Mouse (Mus musculus): ENCODE measurements at regions not wholly inside any gene's neighbourhood (a gene's known extent, or its start where the extent isn't known, plus 50 kb on each side); places are given as distances from the start of the nearest gene placed in this dataset.

DNA sequence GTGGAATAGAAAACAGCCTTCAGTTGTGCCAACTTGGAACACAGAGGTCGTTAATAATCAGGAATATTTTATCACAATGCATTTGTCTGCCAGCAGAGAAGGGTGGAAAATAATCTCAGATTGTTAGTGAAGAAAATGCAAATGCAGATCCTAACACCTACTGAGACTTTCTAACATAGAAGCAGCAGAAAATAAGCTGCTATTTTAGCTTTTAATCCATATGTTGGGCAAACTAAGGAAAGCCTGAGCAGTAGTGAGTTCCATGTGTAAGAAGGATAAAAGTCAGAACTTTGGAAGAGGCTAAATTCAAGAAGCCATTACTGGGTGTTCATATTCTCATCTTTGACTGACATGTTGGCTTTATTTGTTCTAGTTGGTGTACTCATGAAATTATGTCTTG lies 119.8 kb upstream of the Sphkap start:
- Histone ChIP-seq H3K9me3 (ENCODE audit: control insufficient read depth, low read length) (no peaks in the 10 kb centered on the region), H3K9ac (ENCODE audit: low read depth, low read length, severe bottlenecking) (no peak overlapping the region), H3K4me2 (replicated peaks; ENCODE audit: low read depth, low read length, severe bottlenecking) (no peak overlapping the region), H3K36me3 (ENCODE audit: control insufficient read depth, insufficient read depth, low read length) (no peaks in the 10 kb centered on the region), H3K27ac (replicated peaks; ENCODE audit: low read depth, low read length) (no peak overlapping the region), H3K27me3 (ENCODE audit: control insufficient read depth, insufficient read depth, low read length) (no peaks in the 10 kb centered on the region), H3K4me3 (replicated peaks; ENCODE audit: low read length) (no peak overlapping the region), H3K4me1 (ENCODE audit: control insufficient read depth, insufficient read depth, low read length) (no peaks in the 10 kb centered on the region)
- no peak for TF ChIP-seq POLR2A (IDR thresholded peaks at IDR 0.05; ENCODE audit: borderline replicate concordance, extremely low read depth, insufficient read depth, insufficient read length)
- 64% methylated on average over 1 of the region's 1 CpGs for WGBS
- ATAC-seq (ENCODE audit: low FRiP score, low read depth): no peak
- DNase-seq (ENCODE audit: low spot score): no peak

DNA sequence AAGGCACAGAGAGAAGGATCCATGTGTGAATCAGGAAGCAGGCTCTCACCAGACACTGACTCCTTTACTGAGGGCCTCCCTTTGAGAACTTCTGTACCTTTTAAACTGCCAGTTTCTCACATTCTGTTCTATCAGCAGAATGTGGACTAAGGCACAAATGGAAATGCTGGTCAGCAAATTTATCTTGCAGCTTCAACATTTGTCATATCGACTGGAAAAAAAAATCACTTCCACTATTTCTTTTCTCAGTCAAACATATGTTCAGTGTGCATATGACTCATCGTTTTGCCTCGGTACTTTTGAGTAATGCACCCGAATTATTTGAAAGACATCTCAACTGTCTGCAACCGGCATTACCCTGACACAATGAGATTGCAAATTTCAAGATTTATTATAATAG lies 101.4 kb upstream of the Sphkap start:
- ATAC-seq (ENCODE audit: low FRiP score, low read depth): no peak
- WGBS: 81% methylated on average over 5 of the region's 5 CpGs
- Histone ChIP-seq H3K9ac (ENCODE audit: low read depth, low read length, severe bottlenecking) (no peak overlapping the region), H3K4me3 (replicated peaks; ENCODE audit: low read length) (no peak overlapping the region), H3K9me3 (ENCODE audit: control insufficient read depth, low read length) (no peaks in the 10 kb centered on the region), H3K4me1 (ENCODE audit: control insufficient read depth, insufficient read depth, low read length) (no peaks in the 10 kb centered on the region), H3K27ac (replicated peaks; ENCODE audit: low read depth, low read length) (no peak overlapping the region), H3K27me3 (ENCODE audit: control insufficient read depth, insufficient read depth, low read length) (no peaks in the 10 kb centered on the region), H3K36me3 (ENCODE audit: control insufficient read depth, insufficient read depth, low read length) (no peaks in the 10 kb centered on the region), H3K4me2 (replicated peaks; ENCODE audit: low read depth, low read length, severe bottlenecking) (no peak overlapping the region)
- no peak for TF ChIP-seq POLR2A (IDR thresholded peaks at IDR 0.05; ENCODE audit: borderline replicate concordance, extremely low read depth, insufficient read depth, insufficient read length)
- DNase-seq (ENCODE audit: low spot score): no peak

DNA sequence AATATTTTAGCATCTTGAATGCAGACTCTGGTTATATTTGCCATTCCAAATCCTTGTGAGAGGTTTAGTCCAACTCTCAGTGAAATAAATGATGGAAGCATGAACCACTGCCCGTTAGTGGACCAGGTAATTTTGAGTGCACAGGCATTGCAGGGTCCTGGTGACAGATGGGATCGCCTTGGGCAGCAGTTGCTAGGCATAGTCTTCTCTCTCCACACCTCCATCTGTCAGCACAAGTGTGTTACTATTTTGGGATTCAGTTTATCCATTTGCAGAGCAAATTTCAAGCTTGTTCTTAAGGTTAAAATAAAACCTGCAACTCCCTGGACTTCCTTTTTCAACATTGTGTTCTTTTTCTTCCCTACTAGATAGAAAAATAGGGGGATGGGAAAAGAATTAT lies 97.4 kb upstream of the Sphkap start:
- no peak overlapping the region for H3K27ac ChIP-seq (replicated peaks; ENCODE audit: low read depth, low read length)
- no peak overlapping the region for H3K9ac ChIP-seq (ENCODE audit: low read depth, low read length, severe bottlenecking)
- DNase-seq (ENCODE audit: low spot score) (no peak), ATAC-seq (ENCODE audit: low FRiP score, low read depth) (no peak)
- H3K4me1 ChIP-seq (ENCODE audit: control insufficient read depth, insufficient read depth, low read length): no peaks in the 10 kb centered on the region
- H3K36me3 ChIP-seq (ENCODE audit: control insufficient read depth, insufficient read depth, low read length): no peaks in the 10 kb centered on the region
- H3K27me3 ChIP-seq (ENCODE audit: control insufficient read depth, insufficient read depth, low read length): no peaks in the 10 kb centered on the region
- H3K4me2 ChIP-seq (replicated peaks; ENCODE audit: low read depth, low read length, severe bottlenecking): no peak overlapping the region
- 69% methylated on average over 2 of the region's 2 CpGs for WGBS
- no peak overlapping the region for H3K4me3 ChIP-seq (replicated peaks; ENCODE audit: low read length)
- TF ChIP-seq POLR2A (IDR thresholded peaks at IDR 0.05; ENCODE audit: borderline replicate concordance, extremely low read depth, insufficient read depth, insufficient read length): no peak
- H3K9me3 ChIP-seq (ENCODE audit: control insufficient read depth, low read length): no peaks in the 10 kb centered on the region

DNA sequence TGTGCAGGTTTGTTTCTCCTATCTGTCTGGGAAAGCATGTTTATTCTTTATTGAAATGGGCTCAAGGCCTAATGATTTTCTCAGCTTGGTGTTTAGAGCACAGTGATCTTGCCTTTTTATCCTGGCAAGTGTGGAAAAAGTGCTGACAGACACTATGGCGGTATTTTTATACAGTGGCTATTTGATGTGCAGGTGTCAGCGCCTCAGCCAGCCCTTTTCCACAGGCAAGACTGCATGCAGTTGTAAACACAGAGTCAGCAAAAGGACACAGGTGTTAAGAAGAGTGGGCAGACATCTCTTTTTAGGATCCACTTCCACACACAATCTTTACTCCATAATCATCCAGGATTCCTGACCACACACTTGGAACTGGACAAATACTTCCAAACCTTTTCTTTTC lies 88.9 kb upstream of the Sphkap start:
- no peaks in the 10 kb centered on the region for H3K4me1 ChIP-seq (ENCODE audit: control insufficient read depth, insufficient read depth, low read length)
- no peaks in the 10 kb centered on the region for H3K27me3 ChIP-seq (ENCODE audit: control insufficient read depth, insufficient read depth, low read length)
- TF ChIP-seq POLR2A (IDR thresholded peaks at IDR 0.05; ENCODE audit: borderline replicate concordance, extremely low read depth, insufficient read depth, insufficient read length): no peak
- no peaks in the 10 kb centered on the region for H3K36me3 ChIP-seq (ENCODE audit: control insufficient read depth, insufficient read depth, low read length)
- DNase-seq (ENCODE audit: low spot score) (no peak), ATAC-seq (ENCODE audit: low FRiP score, low read depth) (no peak)
- WGBS: 70% methylated on average over 2 of the region's 2 CpGs
- no peak overlapping the region for H3K9ac ChIP-seq (ENCODE audit: low read depth, low read length, severe bottlenecking)
- no peak overlapping the region for H3K27ac ChIP-seq (replicated peaks; ENCODE audit: low read depth, low read length)
- H3K4me3 ChIP-seq (replicated peaks; ENCODE audit: low read length): no peak overlapping the region
- H3K4me2 ChIP-seq (replicated peaks; ENCODE audit: low read depth, low read length, severe bottlenecking): no peak overlapping the region
- H3K9me3 ChIP-seq (ENCODE audit: control insufficient read depth, low read length): no peaks in the 10 kb centered on the region

DNA sequence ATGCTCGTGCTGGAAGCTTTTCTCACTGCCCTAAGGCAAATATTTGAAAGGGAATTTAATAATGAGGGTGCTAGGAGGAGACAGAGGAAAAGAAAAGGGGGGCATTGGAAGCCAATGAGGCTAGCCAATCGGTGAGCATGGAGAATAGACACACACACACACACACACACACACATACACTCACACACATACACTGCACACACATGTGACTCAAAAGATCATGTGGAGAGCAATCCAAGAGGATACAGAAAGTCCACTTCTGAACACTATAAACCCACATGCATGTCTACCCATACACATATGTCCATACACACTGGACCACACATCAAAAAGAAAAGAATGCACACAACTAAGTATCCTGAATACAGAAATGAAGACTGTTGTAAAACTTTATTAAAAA lies 88.4 kb upstream of the Sphkap start:
- no peak for ATAC-seq (ENCODE audit: low FRiP score, low read depth)
- no peaks in the 10 kb centered on the region for H3K36me3 ChIP-seq (ENCODE audit: control insufficient read depth, insufficient read depth, low read length)
- no peak overlapping the region for H3K4me2 ChIP-seq (replicated peaks; ENCODE audit: low read depth, low read length, severe bottlenecking)
- TF ChIP-seq POLR2A (IDR thresholded peaks at IDR 0.05; ENCODE audit: borderline replicate concordance, extremely low read depth, insufficient read depth, insufficient read length): no peak
- H3K27ac ChIP-seq (replicated peaks; ENCODE audit: low read depth, low read length): no peak overlapping the region
- no peaks in the 10 kb centered on the region for H3K9me3 ChIP-seq (ENCODE audit: control insufficient read depth, low read length)
- 47% methylated on average over 2 of the region's 2 CpGs for WGBS
- no peak for DNase-seq (ENCODE audit: low spot score)
- H3K27me3 ChIP-seq (ENCODE audit: control insufficient read depth, insufficient read depth, low read length): no peaks in the 10 kb centered on the region
- H3K9ac ChIP-seq (ENCODE audit: low read depth, low read length, severe bottlenecking): no peak overlapping the region
- no peak overlapping the region for H3K4me3 ChIP-seq (replicated peaks; ENCODE audit: low read length)
- H3K4me1 ChIP-seq (ENCODE audit: control insufficient read depth, insufficient read depth, low read length): no peaks in the 10 kb centered on the region

DNA sequence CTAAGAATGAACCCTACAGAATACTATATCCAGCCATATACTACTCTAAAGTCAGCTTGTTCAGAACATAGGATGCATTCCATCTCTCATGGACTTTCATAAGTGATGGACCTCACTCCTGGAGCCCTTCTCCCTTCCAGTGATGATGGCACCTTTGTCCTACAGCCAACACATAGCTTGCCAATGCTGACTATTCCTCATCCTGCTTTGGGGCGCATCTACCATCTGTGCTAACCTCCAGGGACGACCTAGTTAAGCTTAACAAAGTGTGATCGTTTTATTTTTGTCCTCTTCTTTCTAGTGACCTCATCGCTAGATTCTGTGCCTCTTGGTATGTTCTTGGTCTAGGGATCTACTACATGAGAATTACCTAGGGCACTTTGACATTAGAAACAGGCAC lies 87.0 kb upstream of the Sphkap start:
- ATAC-seq (ENCODE audit: low FRiP score, low read depth) (no peak), DNase-seq (ENCODE audit: low spot score) (no peak)
- Histone ChIP-seq H3K4me1 (ENCODE audit: control insufficient read depth, insufficient read depth, low read length) (no peaks in the 10 kb centered on the region), H3K36me3 (ENCODE audit: control insufficient read depth, insufficient read depth, low read length) (no peaks in the 10 kb centered on the region), H3K27me3 (ENCODE audit: control insufficient read depth, insufficient read depth, low read length) (no peaks in the 10 kb centered on the region), H3K4me2 (replicated peaks; ENCODE audit: low read depth, low read length, severe bottlenecking) (no peak overlapping the region), H3K9me3 (ENCODE audit: control insufficient read depth, low read length) (no peaks in the 10 kb centered on the region), H3K4me3 (replicated peaks; ENCODE audit: low read length) (no peak overlapping the region), H3K9ac (ENCODE audit: low read depth, low read length, severe bottlenecking) (no peak overlapping the region), H3K27ac (replicated peaks; ENCODE audit: low read depth, low read length) (no peak overlapping the region)
- TF ChIP-seq POLR2A (IDR thresholded peaks at IDR 0.05; ENCODE audit: borderline replicate concordance, extremely low read depth, insufficient read depth, insufficient read length): no peak
- 81% methylated on average over 4 of the region's 4 CpGs for WGBS
